Mouse (Mus musculus) CH12.LX (cell line): Measurements from ENCODE around the gene Tmem59l. TPM values are rescaled to one million over a fixed set of nuclear protein-coding genes. Genes with fewer than 3 reads are reported as not detected.

Source experiments
- DNase-seq: peaks from one replicate; pipeline ENCODE4 v3.0.0-alpha.2; 2013; ENCODE audit errors: extremely low read depth
- H3K27ac ChIP-seq: 2 replicates; pipeline ENCODE4 v1.5.1; 2012; ENCODE audit warnings: low read depth, mild to moderate bottlenecking, control low read depth, moderate library complexity; ENCODE audit not compliant: insufficient read depth
- H3K27me3 ChIP-seq: replicated peaks from 2 replicates; pipeline ENCODE3; 2012; ENCODE audit warnings: inconsistent platforms
- H3K36me3 ChIP-seq, 2 experiments: replicated peaks in 1 of 2; 2 replicates each; pipeline versions ENCODE3 to v1.6.1; 2012; ENCODE audit warnings: inconsistent platforms in 1 of 2, low read length in 1 of 2, mild to moderate bottlenecking in 1 of 2, mixed read lengths in 1 of 2, moderate library complexity in 1 of 2; ENCODE audit not compliant: control insufficient read depth in 1 of 2, insufficient read depth in 1 of 2
- H3K4me1 ChIP-seq, 2 experiments: 2 replicates each; pipeline ENCODE4 v1.6.1; 2012; ENCODE audit warnings: inconsistent platforms in 1 of 2, moderate library complexity in 1 of 2; ENCODE audit not compliant: insufficient read depth in 2 of 2, control insufficient read depth in 1 of 2
- H3K4me2 ChIP-seq: 2 replicates; pipeline ENCODE4 v1.6.1; 2012; ENCODE audit warnings: low read depth, mild to moderate bottlenecking, control low read depth; ENCODE audit not compliant: poor library complexity, insufficient read depth, severe bottlenecking
- H3K4me3 ChIP-seq, 3 experiments: fragments of 150-350 bp in 1 of 3; sonication (generic) in 1 of 3; replicated peaks in 1 of 3; 2 replicates each; pipeline versions ENCODE3 to v1.5.1; 2011 to 2012; ENCODE audit warnings: low read depth in 2 of 3, low read length in 2 of 3, mild to moderate bottlenecking in 2 of 3, moderate library complexity in 2 of 3, control low read depth in 1 of 3, improper control_type of control experiment in 1 of 3, inconsistent platforms in 1 of 3, mixed read lengths in 1 of 3; ENCODE audit not compliant: poor library complexity in 1 of 3
- H3K79me2 ChIP-seq: replicated peaks from 2 replicates; pipeline ENCODE4 v1.6.1; 2012; ENCODE audit warnings: mild to moderate bottlenecking, moderate library complexity; ENCODE audit not compliant: control insufficient read depth, poor library complexity, insufficient read depth, severe bottlenecking; ENCODE audit errors: extremely low read depth
- H3K9ac ChIP-seq: 2 replicates; pipeline ENCODE4 v1.6.1; 2012; ENCODE audit warnings: low read depth, mild to moderate bottlenecking, control low read depth, moderate library complexity; ENCODE audit not compliant: insufficient read depth
- H3K9me3 ChIP-seq: replicated peaks from 2 replicates; pipeline ENCODE3; 2012; ENCODE audit warnings: low read length, inconsistent platforms, mixed read lengths
- BHLHE40 ChIP-seq: IDR thresholded peaks from 2 replicates; pipeline ENCODE4 v1.6.1; 2011; ENCODE audit warnings: mild to moderate bottlenecking, low read depth, low read length, improper control_type of control experiment
- CTCF ChIP-seq, 2 experiments: IDR thresholded peaks in 1 of 2; conservative IDR thresholded peaks in 1 of 2; 2 replicates each; pipeline ENCODE4 v1.5.1; 2011 to 2012; ENCODE audit warnings: low read depth in 2 of 2, low read length in 2 of 2, improper control_type of control experiment in 1 of 2, inconsistent platforms in 1 of 2, mild to moderate bottlenecking in 1 of 2, moderate library complexity in 1 of 2
- E2F4 ChIP-seq: IDR thresholded peaks from 2 replicates; pipeline ENCODE4 v1.6.1; 2011; ENCODE audit warnings: low read depth, low read length, improper control_type of control experiment; ENCODE audit not compliant: insufficient replicate concordance
- ELF1 ChIP-seq: IDR thresholded peaks from 2 replicates; pipeline ENCODE4 v1.6.1; 2014; ENCODE audit warnings: low read depth, mild to moderate bottlenecking, inconsistent platforms, low read length, improper control_type of control experiment
- ETS1 ChIP-seq: conservative IDR thresholded peaks from 2 replicates; pipeline ENCODE4 v1.6.1; 2012; ENCODE audit warnings: low read depth, mild to moderate bottlenecking, inconsistent platforms, low read length, improper control_type of control experiment, moderate library complexity
- GABPA ChIP-seq: IDR thresholded peaks from 2 replicates; pipeline ENCODE4 v1.6.1; 2012; ENCODE audit warnings: low read depth, low read length, improper control_type of control experiment, inconsistent platforms; ENCODE audit not compliant: insufficient replicate concordance
- HCFC1 ChIP-seq: IDR thresholded peaks from 2 replicates; pipeline ENCODE4 v1.6.1; 2012; ENCODE audit warnings: low read depth, mild to moderate bottlenecking, inconsistent platforms, low read length, improper control_type of control experiment
- IRF4 ChIP-seq: IDR thresholded peaks from 2 replicates; pipeline ENCODE4 v1.6.1; 2014; ENCODE audit warnings: low read depth, mild to moderate bottlenecking, inconsistent platforms, low read length, improper control_type of control experiment
- JUN ChIP-seq: IDR thresholded peaks from 2 replicates; pipeline ENCODE4 v1.6.1; 2011; ENCODE audit warnings: low read depth, mild to moderate bottlenecking, low read length, improper control_type of control experiment, moderate library complexity; ENCODE audit not compliant: insufficient read depth
- JUND ChIP-seq: conservative IDR thresholded peaks from 2 replicates; pipeline ENCODE4 v1.6.1; 2011; ENCODE audit warnings: low read depth, low read length, improper control_type of control experiment
- KAT2A ChIP-seq: IDR thresholded peaks from 2 replicates; pipeline ENCODE4 v1.6.1; 2012; ENCODE audit warnings: low read length, improper control_type of control experiment, inconsistent platforms; ENCODE audit not compliant: insufficient replicate concordance
- MAFK ChIP-seq: IDR thresholded peaks from 2 replicates; pipeline ENCODE4 v1.6.1; 2011; ENCODE audit warnings: low read length, improper control_type of control experiment; ENCODE audit not compliant: insufficient replicate concordance
- MAX ChIP-seq: IDR thresholded peaks from 2 replicates; pipeline ENCODE4 v1.6.1; 2011; ENCODE audit warnings: low read length, improper control_type of control experiment
- MAZ ChIP-seq: IDR thresholded peaks from 2 replicates; pipeline ENCODE4 v1.6.1; 2012; ENCODE audit warnings: low read depth, mild to moderate bottlenecking, inconsistent platforms, low read length, improper control_type of control experiment, moderate library complexity
- MEF2A ChIP-seq: IDR thresholded peaks from 2 replicates; pipeline ENCODE4 v1.6.1; 2014; ENCODE audit warnings: low read depth, mild to moderate bottlenecking, inconsistent platforms, low read length, improper control_type of control experiment, borderline replicate concordance
- MXI1 ChIP-seq: IDR thresholded peaks from 2 replicates; pipeline ENCODE4 v1.6.1; 2011; ENCODE audit warnings: mild to moderate bottlenecking, low read depth, low read length, improper control_type of control experiment
- NELFE ChIP-seq: IDR thresholded peaks from 2 replicates; pipeline ENCODE4 v1.6.1; 2011; ENCODE audit warnings: low read depth, low read length, improper control_type of control experiment
- NRF1 ChIP-seq: IDR thresholded peaks from 2 replicates; pipeline ENCODE4 v1.6.1; 2014; ENCODE audit warnings: low read depth, mild to moderate bottlenecking, inconsistent platforms, low read length, improper control_type of control experiment, moderate library complexity
- PAX5 ChIP-seq: IDR thresholded peaks from 2 replicates; pipeline ENCODE4 v1.6.1; 2012; ENCODE audit warnings: low read length, inconsistent platforms, mixed read lengths
- POLR2A ChIP-seq: IDR thresholded peaks from 2 replicates; pipeline ENCODE4 v1.6.1; 2011; ENCODE audit warnings: low read depth, mild to moderate bottlenecking, improper control_type of control experiment, low read length
- POLR2AphosphoS2 ChIP-seq: IDR thresholded peaks from 2 replicates; pipeline ENCODE4 v1.6.1; 2011; ENCODE audit warnings: low read depth, low read length, improper control_type of control experiment
- RAD21 ChIP-seq: IDR thresholded peaks from 2 replicates; pipeline ENCODE4 v1.6.1; 2011; ENCODE audit warnings: low read depth, mild to moderate bottlenecking, low read length, improper control_type of control experiment, moderate library complexity
- RCOR1 ChIP-seq: conservative IDR thresholded peaks from 2 replicates; pipeline ENCODE4 v1.6.1; 2012; ENCODE audit warnings: low read depth, mild to moderate bottlenecking, inconsistent platforms, low read length, improper control_type of control experiment
- SMC3 ChIP-seq: IDR thresholded peaks from 2 replicates; pipeline ENCODE4 v1.6.1; 2011; ENCODE audit warnings: low read depth, low read length, improper control_type of control experiment
- TBP ChIP-seq: conservative IDR thresholded peaks from 2 replicates; pipeline ENCODE4 v1.6.1; 2011; ENCODE audit warnings: low read depth, low read length, improper control_type of control experiment
- TCF12 ChIP-seq: IDR thresholded peaks from 2 replicates; pipeline ENCODE4 v1.6.1; 2014; ENCODE audit warnings: low read depth, mild to moderate bottlenecking, inconsistent platforms, low read length, improper control_type of control experiment
- UBTF ChIP-seq: IDR thresholded peaks from 2 replicates; pipeline ENCODE4 v1.6.1; 2012; ENCODE audit warnings: low read depth, mild to moderate bottlenecking, inconsistent platforms, low read length, improper control_type of control experiment, moderate library complexity
- USF1 ChIP-seq: IDR thresholded peaks from 2 replicates; pipeline ENCODE4 v1.6.1; 2014; ENCODE audit warnings: low read depth, mild to moderate bottlenecking, inconsistent platforms, low read length, improper control_type of control experiment
- USF2 ChIP-seq: conservative IDR thresholded peaks from 2 replicates; pipeline ENCODE4 v1.6.1; 2011; ENCODE audit warnings: low read depth, low read length, improper control_type of control experiment
- ZC3H11A ChIP-seq: IDR thresholded peaks from 2 replicates; pipeline ENCODE4 v1.6.1; 2012; ENCODE audit warnings: low read depth, mild to moderate bottlenecking, inconsistent platforms, low read length, improper control_type of control experiment
- ZKSCAN1 ChIP-seq: IDR thresholded peaks from 2 replicates; pipeline ENCODE4 v1.6.1; 2012; ENCODE audit warnings: low read depth, inconsistent platforms, low read length, improper control_type of control experiment, borderline replicate concordance
- ZMIZ1 ChIP-seq: IDR thresholded peaks from 2 replicates; pipeline ENCODE4 v1.6.1; 2012; ENCODE audit warnings: low read depth, mild to moderate bottlenecking, inconsistent platforms, low read length, improper control_type of control experiment
- ZNF384 ChIP-seq: IDR thresholded peaks from 2 replicates; pipeline ENCODE4 v1.6.1; 2012; ENCODE audit warnings: low read depth, low read length, improper control_type of control experiment, inconsistent platforms
- dilution Hi-C: fragments of 300-500 bp; cut with MboI; formaldehyde crosslinking; loops from 2 replicates; pipeline ENCODE4 v1.14.3; 2020; ENCODE audit warnings: low sequenced_read_pairs; ENCODE audit not compliant: extremely low pct_unique_long_range_greater_than_20kb, extremely low pct_ligation_motif_present
- in situ Hi-C: fragments of 300-500 bp; cut with MboI; formaldehyde crosslinking; loops from 3 replicates; pipeline ENCODE4 v1.14.3; 2019; ENCODE audit warnings: low sequenced_read_pairs, low pct_ligation_motif_present, low pct_unique_long_range_greater_than_20kb, mixed read lengths
- polyA plus RNA-seq: library from polyadenylated mRNA; unstranded; fragments of >175 nt; gene quantifications from 2 replicates; pipeline ENCODE4 v1.2.1, GENCODE M21; 2012; ENCODE audit warnings: low read depth; ENCODE audit not compliant: insufficient read length
- total RNA-seq, 2 experiments: library from RNA; depleted of rRNA; stranded (reverse); fragments of 300-350 nt in 1 of 2; fragments of >200 nt in 1 of 2; gene quantifications; 2 replicates each; pipeline ENCODE4 v1.2.3; 2012 to 2014

The Tmem59l gene
- total and polyA plus RNA-seq, 3 experiments = not detected

DNA sequence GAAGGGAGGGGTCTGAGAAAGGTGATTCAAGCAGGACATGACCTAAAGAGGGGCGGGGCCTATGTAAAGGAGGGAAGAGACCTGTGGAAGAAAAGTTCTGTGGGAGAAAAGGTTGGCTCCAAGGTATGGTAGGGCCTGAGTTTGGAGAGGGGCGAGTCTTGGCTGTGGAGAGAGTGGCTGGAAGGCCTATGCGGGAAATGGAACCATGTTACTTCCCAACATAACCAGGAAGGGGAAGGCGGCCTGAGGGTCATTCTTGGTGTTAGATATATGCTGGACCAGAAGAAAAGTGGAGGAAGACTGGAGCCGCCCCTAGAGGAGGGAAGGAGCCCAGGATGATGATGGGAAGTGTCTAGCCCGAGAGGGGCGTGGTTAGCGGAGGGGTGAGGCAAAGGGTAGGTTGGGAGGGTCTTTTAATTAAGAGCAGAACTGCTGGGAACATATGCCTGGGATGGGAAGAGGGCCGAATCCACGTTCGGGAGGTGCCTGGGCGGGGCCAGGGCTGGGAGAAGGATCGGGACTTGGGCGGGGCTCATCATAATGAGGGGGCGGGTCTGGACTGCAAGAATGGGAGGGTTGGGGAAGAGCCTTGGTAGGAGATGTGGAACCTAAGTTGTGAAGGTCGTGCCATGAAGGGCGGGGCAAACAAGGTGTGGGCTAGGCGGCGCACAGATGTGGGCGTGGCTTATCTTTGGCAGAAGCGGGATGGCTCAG lies 9.7 kb downstream of the Tmem59l start (continued):
- TF ChIP-seq TBP (peak; percentile 66; the same call in 1 of the 2 replicates), PAX5 (no peak), JUND (no peak), KAT2A (no peak), NELFE (no peak; the same call in none of the 2 replicates)

DNA sequence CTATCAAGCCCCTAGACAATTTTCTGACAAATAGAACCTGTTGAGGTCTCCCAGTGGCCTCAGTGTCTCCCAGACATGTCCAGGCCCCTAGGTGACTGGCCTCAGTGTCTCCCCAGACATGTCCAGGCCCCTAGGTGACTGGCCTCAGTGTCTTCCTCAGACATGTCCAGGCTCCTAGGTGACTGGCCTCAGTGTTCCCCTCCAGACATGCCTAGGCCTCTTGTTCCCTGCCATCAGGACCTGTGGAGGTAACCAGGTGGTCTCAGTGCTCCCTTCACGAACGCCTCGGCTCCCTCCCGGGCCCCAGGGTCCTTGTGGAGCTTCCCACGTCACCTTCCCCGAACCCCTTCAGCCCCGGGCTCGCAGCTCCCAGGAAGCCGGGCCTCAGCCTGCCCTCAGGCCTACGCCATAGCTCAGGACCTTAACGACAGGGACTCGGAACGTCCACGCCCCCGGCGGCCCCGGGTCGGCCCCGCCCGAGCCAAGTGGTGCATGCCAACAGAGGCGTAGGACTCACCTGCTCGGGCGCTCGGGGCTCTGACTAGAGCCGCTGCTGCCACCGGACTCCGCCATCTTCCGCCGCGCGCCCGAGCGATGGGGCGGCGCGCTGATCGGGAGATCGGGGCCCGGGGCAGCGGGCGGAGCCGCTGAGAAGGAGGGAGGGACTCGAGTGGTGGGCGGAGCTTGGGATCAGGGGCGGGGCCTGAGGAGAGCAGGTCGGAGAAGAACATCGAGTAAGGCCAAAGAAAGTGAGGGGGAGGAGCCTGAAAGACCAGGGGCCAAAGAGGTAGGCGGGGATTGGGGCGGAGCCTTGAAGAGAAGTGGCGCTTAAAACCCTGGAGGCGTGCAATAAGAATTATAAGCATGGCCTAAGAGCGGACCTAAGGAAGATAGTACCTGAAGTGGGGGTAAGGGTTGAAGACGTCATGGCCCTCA lies 10.6 kb downstream of the Tmem59l start, which contains the start of gene Klhl26:
Gene Klhl26 (minus strand): TSS at position 636 of the 936 bp plus-strand sequence.
- Histone ChIP-seq H3K79me2 (no peaks in the 10 kb centered on the region), H3K27ac (peak within 1 kb of the TSS; percentile 21; the same call in 1 of the 2 replicates), H3K4me1 (peaks cover 0 to 26% of the 10 kb centered on the region in 2 experiments; a peak in 2 of 4 replicates), H3K27me3 (peaks cover 33% of the 10 kb centered on the region), H3K9me3 (no peaks in the 10 kb centered on the region), H3K36me3 (peaks cover 0 to 24% of the 10 kb centered on the region in 2 experiments), H3K4me3 (peak within 1 kb of the TSS; percentile 76 to 95 (median 87)), H3K4me2 (peak within 1 kb of the TSS; percentile 72), H3K9ac (peak within 1 kb of the TSS; percentile 90)
- DNase-seq = peak; percentile 99
- in situ Hi-C loops = no loop called here
- dilution Hi-C loops = no loop called here
- TF ChIP-seq USF1 = no peak
- TF ChIP-seq BHLHE40 = no peak
- TF ChIP-seq ZKSCAN1 = no peak
- TF ChIP-seq ZC3H11A = no peak
- TF ChIP-seq MXI1 = peak; percentile 85; the same call in 1 of the 2 replicates
- TF ChIP-seq JUND = no peak
- no peak for TF ChIP-seq MAZ
- TF ChIP-seq E2F4 = no peak
- peak; percentile 6; the same call in 1 of the 2 replicates for TF ChIP-seq HCFC1
- TF ChIP-seq CTCF (conservative IDR thresholded peaks at IDR 0.05 in 1 of 2, IDR thresholded peaks at IDR 0.05 in 1 of 2; ENCODE audit: low read depth in 2 of 2, low read length in 2 of 2) = no peak
- no peak for TF ChIP-seq ZNF384
- no peak for TF ChIP-seq PAX5
- no peak for TF ChIP-seq UBTF
- TF ChIP-seq TCF12 = peak; percentile 65
- no peak for TF ChIP-seq IRF4
- TF ChIP-seq SMC3 = no peak
- no peak for TF ChIP-seq JUN
- no peak for TF ChIP-seq MEF2A
- TF ChIP-seq RCOR1 = no peak
- no peak; the same call in 1 of the 2 replicates for TF ChIP-seq ELF1
- TF ChIP-seq GABPA = no peak
- no peak for TF ChIP-seq RAD21
- TF ChIP-seq TBP = no peak
- no peak for TF ChIP-seq MAFK
- TF ChIP-seq ZMIZ1 = peak; percentile 42; the same call in 1 of the 2 replicates
- TF ChIP-seq POLR2A = peak; percentile 73
- peak; percentile 52; the same call in 1 of the 2 replicates for TF ChIP-seq MAX
- no peak for TF ChIP-seq USF2
- TF ChIP-seq ETS1 = peak; percentile 7; the same call in 1 of the 2 replicates
- TF ChIP-seq POLR2AphosphoS2 = no peak
- TF ChIP-seq NRF1 = peak; percentile 37; the same call in 1 of the 2 replicates
